Mouse (Mus musculus): ENCODE results near the gene Ube2k.

GRCm38 (mm10) chr5:65524831-65525230 is 12.2 kb upstream of the Ube2k start:
- no peak for TF ChIP-seq CTCF (conservative IDR thresholded peaks at IDR 0.05; ENCODE audit: low read length)
- no peak for TF ChIP-seq POU5F1 (IDR thresholded peaks at IDR 0.05; ENCODE audit: borderline replicate concordance, low read length)
